Mouse (Mus musculus) urinary bladder, adult 18-20 months (tissue): ENCODE measurements around the gene A730046J19Rik.

Experiments
- DNase-seq, 2 experiments: peaks; one replicate each; pipeline ENCODE4 v3.0.0; 2022; ENCODE audit warnings: low spot score in 2 of 2, mixed read lengths in 2 of 2

The A730046J19Rik gene

DNA sequence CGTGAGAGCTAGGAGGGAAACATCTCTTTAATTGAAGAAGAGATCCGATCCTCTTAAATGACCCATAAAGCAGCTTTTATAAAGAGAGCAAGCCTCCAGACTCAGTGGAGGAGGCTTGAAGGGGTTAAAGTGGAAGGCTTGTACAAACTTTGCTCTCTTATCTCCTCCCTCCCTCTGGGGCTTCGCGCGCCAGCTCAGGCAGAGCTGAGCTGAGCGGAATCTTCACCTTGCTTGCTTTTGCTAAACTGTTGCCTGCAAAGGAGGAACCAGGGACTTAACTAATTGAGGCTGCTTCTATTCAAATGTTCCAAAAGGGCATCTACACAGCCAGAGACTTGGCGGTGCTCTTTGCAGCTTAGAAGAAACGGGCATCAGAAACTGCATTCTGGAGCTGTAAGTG, at the start of gene A730046J19Rik:
Gene A730046J19Rik, plus strand, starts transcription at position 173 of the 400 bp plus-strand sequence.
- DNase-seq: no peak

DNA sequence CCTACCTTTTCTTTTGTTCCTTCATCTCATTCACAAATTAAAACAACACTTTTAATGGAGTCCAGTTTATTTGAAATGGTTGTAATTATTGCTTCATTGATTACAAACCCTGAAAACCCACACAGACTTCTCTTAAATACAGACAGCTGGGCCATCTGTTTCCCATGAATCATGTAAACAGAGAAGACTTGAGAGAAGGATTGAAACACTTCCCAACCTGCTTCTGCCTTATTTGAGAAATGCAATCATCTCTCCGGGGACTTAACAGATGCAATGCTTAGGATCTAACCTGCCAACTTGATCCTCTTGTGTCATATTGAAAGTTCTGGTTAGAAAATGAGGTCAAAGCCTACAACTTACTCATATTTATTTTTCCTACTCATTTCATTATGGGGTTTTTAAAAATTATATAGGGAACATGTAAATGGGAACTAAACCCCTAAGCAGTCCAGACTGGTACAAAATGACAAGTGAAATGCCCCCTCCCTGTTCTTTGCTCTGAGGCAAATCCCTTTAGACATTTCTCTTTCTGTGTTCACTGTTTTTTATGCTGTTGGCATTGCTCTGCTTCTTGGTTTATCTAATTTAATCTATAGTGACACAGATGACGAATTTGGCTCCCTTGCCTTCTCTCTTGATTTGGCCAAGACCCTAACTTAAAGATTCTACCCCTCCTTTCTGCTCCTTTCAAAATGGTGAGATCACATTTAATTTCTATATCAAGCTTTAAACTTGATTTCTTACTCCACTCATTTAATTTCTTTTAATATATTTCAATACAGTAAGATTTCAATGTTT, 48.7 kb upstream of the A730046J19Rik start:
- no peak for DNase-seq

DNA sequence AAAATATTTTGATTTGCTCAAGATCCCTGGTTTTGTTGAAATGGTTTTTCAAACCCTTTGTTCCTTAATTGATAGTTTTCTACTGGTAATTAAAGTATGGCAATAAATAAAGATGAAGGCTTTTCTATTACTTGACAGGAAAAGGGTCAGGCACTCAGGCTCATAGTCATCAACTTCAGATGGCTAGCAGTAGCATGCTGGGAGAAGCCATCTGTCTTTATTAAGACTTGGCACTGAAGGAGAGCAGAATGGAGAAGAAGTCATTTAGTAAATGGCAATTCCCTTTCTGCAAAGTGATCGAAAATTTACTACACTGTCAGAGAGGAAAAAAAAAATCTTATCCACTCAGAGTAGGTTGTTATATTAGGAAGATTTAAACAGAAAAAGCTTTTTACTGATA, 17.2 kb upstream of the A730046J19Rik start:
- DNase-seq: no peak

DNA sequence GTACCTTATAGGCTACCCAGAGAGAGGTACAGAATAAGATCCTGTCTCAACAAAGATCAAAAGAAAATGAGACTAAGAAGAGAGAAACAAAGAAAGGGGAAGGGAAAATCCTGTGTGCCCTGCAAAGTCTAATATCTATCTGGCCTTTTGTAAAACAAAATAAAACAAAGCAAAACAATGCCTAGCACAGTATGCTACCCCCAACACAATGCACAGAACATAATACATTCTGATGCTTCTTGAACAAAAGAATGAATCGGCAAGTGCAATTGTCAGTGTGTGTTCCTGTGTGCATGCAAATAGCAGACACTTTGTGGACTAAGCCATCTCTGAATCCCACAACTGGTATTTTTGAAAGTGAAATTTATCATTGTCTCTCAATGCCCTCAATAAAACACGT, 3.5 kb upstream of the A730046J19Rik start:
- DNase-seq: no peak

DNA sequence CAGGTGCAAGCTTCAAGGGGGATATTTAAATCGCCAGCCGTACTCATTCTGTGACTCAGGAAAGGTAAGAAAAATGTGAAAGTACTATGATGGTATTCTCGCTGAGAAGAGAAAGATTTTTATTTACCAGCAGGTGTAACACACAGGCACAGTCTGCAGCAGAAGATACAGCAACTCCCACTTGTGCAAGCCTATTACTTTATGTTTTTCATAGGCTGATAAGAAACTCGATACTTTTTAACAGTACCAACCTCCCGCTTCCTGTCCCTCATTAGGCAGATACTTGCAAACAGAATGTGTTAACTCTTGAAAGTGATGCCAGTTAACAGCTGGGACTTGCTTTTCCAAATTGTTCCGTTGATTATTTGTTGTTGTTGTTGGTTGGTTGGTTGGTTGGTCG, 616 bp downstream of the A730046J19Rik start:
- DNase-seq: no peak

DNA sequence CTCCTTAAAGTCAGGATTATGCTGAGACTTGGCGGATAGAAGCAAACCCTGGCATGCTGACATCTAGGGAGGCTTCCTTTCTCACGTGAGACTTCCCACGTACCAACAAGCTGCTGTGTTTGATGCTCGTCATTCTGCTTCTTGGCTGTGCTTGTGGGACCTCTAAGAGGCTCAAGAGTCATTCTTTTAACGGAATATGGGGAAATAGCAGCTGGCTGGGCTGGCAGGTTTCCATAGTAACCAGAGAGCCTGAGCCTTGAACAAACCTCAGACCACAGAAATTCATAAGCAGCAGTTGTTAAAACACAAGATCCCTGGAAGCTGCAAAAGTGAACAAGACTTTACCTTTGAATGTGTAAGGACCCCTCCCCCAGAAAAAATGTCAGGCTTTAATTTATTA, 9.4 kb downstream of the A730046J19Rik start:
- DNase-seq: no peak
